Mouse (Mus musculus) stomach, postnatal 0 days (tissue): ENCODE results near the gene Mcm8. TPM values are rescaled to one million over a fixed set of nuclear protein-coding genes. Genes with fewer than 3 reads are reported as not detected.

ENCODE experiments used
- ATAC-seq: fragments of 200-750 bp; cut with Nextera tagmentation; 2 replicates; pipeline ENCODE4 v1.8.0; 2017; ENCODE audit not compliant: low FRiP score, low TSS enrichment
- DNase-seq: peaks from one replicate; pipeline ENCODE4 v3.0.0-alpha.2; 2016; ENCODE audit warnings: low spot score
- H3K27ac ChIP-seq: fragments of 300-500 bp; sonication (generic); replicated peaks from 2 replicates; pipeline ENCODE4 v1.5.1; 2014; ENCODE audit warnings: mild to moderate bottlenecking, control low read depth
- H3K27me3 ChIP-seq: fragments of 300-500 bp; sonication (generic); 2 replicates; pipeline ENCODE4 v1.6.1; 2014; ENCODE audit warnings: low read length; ENCODE audit not compliant: control insufficient read depth, insufficient read depth
- H3K36me3 ChIP-seq: fragments of 300-500 bp; sonication (generic); 2 replicates; pipeline ENCODE4 v1.6.1; 2014; ENCODE audit warnings: low read length, mixed read lengths; ENCODE audit not compliant: control insufficient read depth, insufficient read depth
- H3K4me1 ChIP-seq: fragments of 300-500 bp; sonication (generic); replicated peaks from 2 replicates; pipeline ENCODE4 v1.6.1; 2014; ENCODE audit warnings: antibody characterized with exemption; ENCODE audit not compliant: control insufficient read depth, insufficient read depth
- H3K4me2 ChIP-seq: fragments of 300-500 bp; sonication (generic); replicated peaks from 2 replicates; pipeline ENCODE4 v1.6.1; 2014; ENCODE audit warnings: low read depth, mild to moderate bottlenecking, control low read depth, moderate library complexity
- H3K4me3 ChIP-seq: fragments of 300-500 bp; sonication (generic); 2 replicates; pipeline ENCODE4 v1.5.1; 2014; ENCODE audit warnings: low read depth, low read length, control low read depth
- H3K9ac ChIP-seq: fragments of 300-500 bp; sonication (generic); 2 replicates; pipeline ENCODE4 v1.6.1; 2014; ENCODE audit warnings: mild to moderate bottlenecking, low read length, control low read depth, mixed read lengths
- H3K9me3 ChIP-seq: fragments of 300-500 bp; sonication (generic); 2 replicates; pipeline ENCODE4 v1.6.1; 2016; ENCODE audit warnings: low read length; ENCODE audit not compliant: control insufficient read depth
- CTCF ChIP-seq: IDR thresholded peaks from 2 replicates; pipeline ENCODE4 v1.5.1; 2016; ENCODE audit warnings: antibody characterized with exemption, low read depth, mild to moderate bottlenecking, moderate library complexity
- EP300 ChIP-seq: optimal IDR thresholded peaks from 2 replicates; pipeline ENCODE3; 2016; ENCODE audit warnings: antibody characterized with exemption
- WGBS: fragments of 180-500 bp; shearing (Covaris S2); extraction: QIAGEN DNeasy Blood & Tissue Kit; methylation state at CpG from one replicate; pipeline ENCODE4 v1.1.7; 2014; 5-methylcytosine and 5-hydroxymethylcytosine counted together
- polyA plus RNA-seq: library from polyadenylated mRNA; unstranded; fragments of >200 nt; fragmentation: Nextera tagmentation; extraction: Ambion mirVana; gene quantifications from 2 replicates; pipeline ENCODE4 v1.2.1, GENCODE M21; 2015

Gene Mcm8
- polyA plus RNA-seq, 1 experiment from 2014 or later = 3.5 TPM

DNA sequence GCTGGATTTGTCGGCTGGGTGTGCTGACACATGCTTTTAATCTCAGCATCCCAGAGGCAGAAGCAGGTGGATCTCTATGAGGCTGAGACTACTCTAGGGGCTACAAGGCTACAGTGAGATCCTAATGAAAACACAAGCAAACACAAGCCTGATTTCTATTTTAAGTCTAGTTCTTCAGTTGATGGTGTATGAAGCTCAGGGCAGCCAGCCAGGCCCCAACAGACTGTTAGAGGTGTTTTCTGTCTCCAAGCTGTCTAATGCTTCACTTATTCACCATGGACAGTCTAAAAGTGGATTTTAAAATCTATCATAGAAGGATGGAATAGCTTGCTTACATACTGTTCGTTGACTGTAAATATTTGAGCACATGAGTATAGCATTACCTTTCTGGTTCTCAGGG lies 45.5 kb downstream of the Mcm8 start:
- TF ChIP-seq EP300 (no peak), CTCF (no peak)
- 87% methylated on average over 2 of the region's 2 CpGs for WGBS
- no peaks in the 10 kb centered on the region; the same call in 1 of the 2 replicates for H3K36me3 ChIP-seq

DNA sequence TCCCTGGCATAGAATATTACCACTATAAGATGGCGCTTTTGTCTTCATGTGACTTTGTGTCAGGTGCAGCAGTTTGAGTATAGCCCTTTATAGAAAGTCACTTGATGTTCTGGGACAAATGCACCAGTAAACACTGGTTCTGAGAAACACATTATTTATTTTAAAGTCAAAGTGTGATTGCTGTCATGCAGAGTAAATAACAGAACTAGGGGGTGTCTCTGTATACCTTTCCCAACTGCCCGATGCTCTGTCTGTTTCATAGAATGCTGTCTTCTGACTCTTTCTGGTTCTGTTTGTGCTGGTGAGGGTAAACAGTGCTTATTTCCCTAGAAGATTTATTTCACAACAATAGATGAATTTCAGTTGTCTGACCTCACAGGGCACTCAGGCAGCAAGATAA lies 47.4 kb downstream of the Mcm8 start:
- no peak for ATAC-seq
- Histone ChIP-seq H3K4me2 (no peak overlapping the region), H3K27me3 (no peaks in the 10 kb centered on the region), H3K9ac (no peak overlapping the region), H3K27ac (no peak overlapping the region), H3K4me3 (no peak overlapping the region), H3K36me3 (no peaks in the 10 kb centered on the region; the same call in 1 of the 2 replicates), H3K4me1 (no peaks in the 10 kb centered on the region), H3K9me3 (no peaks in the 10 kb centered on the region)
- 88% methylated on average over 2 of the region's 2 CpGs for WGBS
- TF ChIP-seq EP300 = no peak
- TF ChIP-seq CTCF = no peak
- DNase-seq = no peak

More for the DNA sequence above, 45.5 kb downstream of the Mcm8 start:
- H3K27me3 ChIP-seq = no peaks in the 10 kb centered on the region
- ATAC-seq (no peak), DNase-seq (no peak)
- no peaks in the 10 kb centered on the region for H3K4me1 ChIP-seq
- H3K9ac ChIP-seq = no peak overlapping the region
- H3K4me3 ChIP-seq = no peak overlapping the region
- no peak overlapping the region for H3K27ac ChIP-seq
- no peaks in the 10 kb centered on the region for H3K9me3 ChIP-seq
- no peak overlapping the region for H3K4me2 ChIP-seq

DNA sequence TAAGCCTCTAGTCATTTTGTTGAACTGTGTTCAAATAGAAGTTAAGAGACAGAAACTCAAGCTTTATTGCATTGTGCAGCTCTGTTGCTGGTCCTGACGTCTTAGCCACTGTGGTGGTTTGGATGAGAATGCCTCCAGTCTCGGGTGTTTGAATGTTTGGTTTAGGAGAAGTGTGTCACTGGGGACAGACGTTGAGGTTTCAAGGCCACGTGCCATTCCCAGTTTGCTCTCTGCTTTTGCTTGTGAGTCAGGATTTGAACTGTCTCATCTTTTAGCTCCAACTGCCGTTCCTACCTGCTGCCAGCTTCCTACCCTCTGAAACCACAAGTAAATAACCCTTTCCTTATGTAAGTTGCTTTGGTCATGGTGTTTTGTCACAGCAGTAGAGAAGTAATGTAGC lies 51.6 kb downstream of the Mcm8 start:
- Histone ChIP-seq H3K9ac (no peak overlapping the region), H3K4me1 (no peaks in the 10 kb centered on the region), H3K36me3 (no peaks in the 10 kb centered on the region; the same call in 1 of the 2 replicates), H3K4me3 (no peak overlapping the region), H3K9me3 (no peaks in the 10 kb centered on the region), H3K27me3 (no peaks in the 10 kb centered on the region), H3K27ac (no peak overlapping the region), H3K4me2 (no peak overlapping the region)
- 69% methylated on average over 5 of the region's 5 CpGs for WGBS
- ATAC-seq (no peak), DNase-seq (no peak)
- no peak for TF ChIP-seq CTCF
- TF ChIP-seq EP300 = no peak

DNA sequence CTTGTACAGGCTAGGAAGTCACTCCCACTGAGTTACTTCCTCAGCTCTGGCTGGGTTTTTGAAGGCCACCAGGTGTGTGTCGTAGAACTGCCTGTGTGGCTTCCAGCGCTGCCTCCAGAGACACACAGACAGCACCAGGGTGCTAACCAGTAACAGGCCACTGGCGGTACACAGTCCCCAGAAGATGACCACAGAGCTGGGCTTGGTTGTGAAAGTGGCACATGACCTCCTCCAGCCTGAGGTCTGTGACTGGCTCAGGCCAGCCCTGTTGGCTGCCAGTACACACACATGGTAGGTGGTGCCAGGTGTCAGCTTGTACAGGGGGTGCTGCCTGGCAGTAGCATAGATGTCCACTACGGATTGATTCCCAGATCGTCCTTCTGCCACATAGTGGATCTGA lies 53.7 kb downstream of the Mcm8 start:
- 90% methylated on average over 5 of the region's 5 CpGs for WGBS
- ATAC-seq = no peak
- TF ChIP-seq EP300 (no peak), CTCF (no peak)

DNA sequence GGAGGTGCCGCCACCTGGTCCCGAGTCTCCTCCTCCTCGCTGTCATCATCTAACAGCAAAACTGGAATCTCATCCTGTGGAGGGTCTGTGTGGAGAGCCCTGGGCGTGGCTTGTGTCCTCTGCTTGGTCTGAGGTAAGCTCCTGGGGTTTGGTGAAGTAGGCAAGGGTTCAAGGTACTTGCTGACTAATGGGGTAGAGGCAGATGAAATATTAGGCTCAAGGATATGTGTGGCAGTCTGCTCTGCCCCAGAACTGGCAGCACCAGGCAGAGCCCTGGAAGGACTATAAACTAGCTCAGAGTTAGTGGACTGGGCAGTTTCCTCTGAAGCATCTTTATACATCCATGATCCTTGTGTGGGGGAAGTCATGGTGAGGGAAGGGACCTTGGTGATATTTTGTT lies 54.3 kb downstream of the Mcm8 start:
- Histone ChIP-seq H3K27ac (no peak overlapping the region), H3K27me3 (no peaks in the 10 kb centered on the region), H3K4me1 (no peaks in the 10 kb centered on the region), H3K36me3 (no peaks in the 10 kb centered on the region), H3K9ac (no peak overlapping the region), H3K4me2 (no peak overlapping the region), H3K9me3 (no peaks in the 10 kb centered on the region), H3K4me3 (no peak overlapping the region)
- WGBS = 69% methylated on average over 4 of the region's 4 CpGs
- no peak for ATAC-seq
- TF ChIP-seq EP300 (no peak), CTCF (no peak)
- DNase-seq = no peak

More for the DNA sequence above, 53.7 kb downstream of the Mcm8 start:
- H3K9ac ChIP-seq = no peak overlapping the region
- H3K4me3 ChIP-seq = no peak overlapping the region
- no peaks in the 10 kb centered on the region for H3K4me1 ChIP-seq
- H3K4me2 ChIP-seq = no peak overlapping the region
- no peaks in the 10 kb centered on the region for H3K9me3 ChIP-seq
- H3K27me3 ChIP-seq = no peaks in the 10 kb centered on the region
- no peak for DNase-seq
- H3K27ac ChIP-seq = no peak overlapping the region
- no peaks in the 10 kb centered on the region; the same call in 1 of the 2 replicates for H3K36me3 ChIP-seq

DNA sequence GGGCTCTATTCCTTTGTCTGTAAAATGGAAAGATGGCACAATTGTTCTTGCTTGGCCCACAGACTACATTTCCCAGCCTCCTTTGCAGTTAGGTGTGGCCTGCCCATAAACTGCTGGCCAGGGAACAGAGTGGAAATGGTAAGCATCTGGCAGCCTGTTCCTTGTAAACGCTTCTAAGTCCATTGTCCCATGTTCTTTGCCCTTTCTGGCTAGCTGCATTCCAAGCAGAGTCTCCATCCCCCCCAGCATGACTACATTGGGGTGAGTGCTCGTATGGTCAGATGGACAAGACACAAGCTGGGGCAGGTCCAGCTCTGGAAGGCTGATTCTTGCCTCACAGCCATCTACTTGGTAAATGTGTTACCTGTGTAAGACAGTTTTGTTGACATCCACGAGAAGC lies 55.7 kb downstream of the Mcm8 start:
- 50% methylated on average over 3 of the region's 3 CpGs for WGBS
- Histone ChIP-seq H3K4me1 (no peaks in the 10 kb centered on the region), H3K36me3 (no peaks in the 10 kb centered on the region), H3K27ac (no peak overlapping the region), H3K4me3 (no peak overlapping the region), H3K9ac (no peak overlapping the region), H3K27me3 (no peaks in the 10 kb centered on the region), H3K9me3 (no peaks in the 10 kb centered on the region), H3K4me2 (no peak overlapping the region)
- TF ChIP-seq CTCF (no peak), EP300 (no peak)
- no peak for ATAC-seq
- no peak for DNase-seq
